Mouse (Mus musculus): ENCODE results near the gene Ttc17.

Gene Ttc17

GRCm38 (mm10) chr2:94289659-94290058, 116.8 kb downstream of the Ttc17 start:
- DNase-seq (ENCODE audit: low spot score) = no peak

DNA sequence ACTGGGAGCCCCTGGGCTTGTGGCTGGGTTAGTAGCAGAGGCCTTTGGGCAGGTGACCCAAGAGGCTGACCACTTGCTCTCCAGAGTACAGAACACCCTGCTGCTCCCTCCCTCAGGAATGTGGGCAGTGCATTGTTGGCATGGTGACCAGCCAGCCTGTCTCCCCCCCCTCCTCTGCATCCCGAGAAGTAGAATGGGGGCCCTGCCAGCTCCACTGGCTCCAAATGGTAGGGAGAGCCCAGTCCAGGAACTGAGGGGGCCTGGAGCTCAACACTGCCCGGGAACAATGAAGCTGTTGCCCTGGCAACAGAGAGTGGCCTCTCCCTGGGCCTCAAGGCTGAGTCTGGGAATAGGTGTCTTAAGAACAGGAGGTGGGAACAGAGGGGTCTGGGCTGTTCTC, 117.3 kb downstream of the Ttc17 start:
- DNase-seq (ENCODE audit: low spot score) = no peak

GRCm38 (mm10) chr2:94288086-94288485, 118.4 kb downstream of the Ttc17 start:
- DNase-seq (ENCODE audit: low spot score) = no peak

DNA sequence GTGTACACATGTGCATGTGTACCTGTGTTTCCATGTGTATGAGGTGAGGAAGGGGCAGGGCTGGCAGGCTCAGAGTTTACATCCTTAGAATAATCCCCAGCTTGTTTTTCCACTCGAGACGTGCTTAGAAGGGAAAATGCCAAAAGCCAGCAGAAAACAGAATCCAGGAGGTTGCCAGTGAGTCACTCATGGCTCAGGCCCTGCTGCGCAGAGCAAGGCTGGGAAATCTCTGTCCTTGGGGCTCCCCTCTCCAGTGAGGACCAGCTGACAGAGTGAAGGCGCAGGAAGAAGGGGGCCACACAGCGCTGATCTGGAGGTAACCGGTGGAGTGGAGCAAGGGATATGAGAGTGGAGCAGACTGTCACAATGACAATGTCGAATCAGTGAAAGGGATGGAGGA, 119.1 kb downstream of the Ttc17 start:
- no peak for DNase-seq (ENCODE audit: low spot score)

- DNase-seq (ENCODE audit: low spot score) = no peak
Observed at GRCm38 (mm10) chr2:94283526-94283925, 123.0 kb downstream of the Ttc17 start.

DNA sequence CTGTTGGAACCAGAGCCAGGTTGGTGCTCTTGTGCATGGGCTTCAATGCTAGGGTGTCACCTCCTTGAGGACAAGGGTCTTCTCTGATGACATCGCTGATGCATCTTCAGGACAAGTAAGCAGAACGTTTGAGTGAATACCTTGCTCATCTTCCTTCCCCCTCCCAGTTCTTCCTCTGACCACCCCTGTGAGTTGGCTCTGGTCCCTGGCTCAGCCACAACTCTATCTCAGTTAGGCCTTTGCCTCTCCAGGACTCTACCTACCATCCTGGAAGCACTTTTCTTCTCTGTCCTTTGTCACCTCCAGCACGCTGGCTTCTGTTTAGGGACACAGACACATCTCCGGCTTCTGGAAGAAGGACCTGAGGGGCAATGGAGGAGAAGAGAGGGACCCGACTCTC, 126.9 kb downstream of the Ttc17 start:
- DNase-seq (ENCODE audit: low spot score) = no peak

DNA sequence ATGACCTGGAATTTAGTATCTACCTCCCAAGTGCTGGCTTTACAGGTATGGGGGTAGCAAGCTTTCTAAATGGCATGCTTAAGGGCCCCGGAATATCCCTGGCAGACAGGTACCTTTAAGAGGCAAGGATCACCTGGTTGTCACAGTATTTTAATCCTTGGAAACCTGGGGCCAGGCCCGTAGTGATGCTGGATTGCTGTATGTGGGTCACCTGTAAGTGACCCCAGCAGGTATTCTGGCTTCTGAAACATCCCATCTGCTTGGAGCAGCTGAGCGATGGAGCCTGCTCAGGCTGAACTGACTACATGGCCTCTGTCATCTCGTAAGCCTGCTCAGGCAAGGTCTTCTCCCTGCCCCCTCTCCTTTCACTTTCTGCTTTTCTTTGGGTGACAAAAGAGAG, 130.4 kb downstream of the Ttc17 start:
- DNase-seq (ENCODE audit: low spot score) = no peak

GRCm38 (mm10) chr2:94275658-94276057, 130.8 kb downstream of the Ttc17 start:
- DNase-seq (ENCODE audit: low spot score) = no peak

DNA sequence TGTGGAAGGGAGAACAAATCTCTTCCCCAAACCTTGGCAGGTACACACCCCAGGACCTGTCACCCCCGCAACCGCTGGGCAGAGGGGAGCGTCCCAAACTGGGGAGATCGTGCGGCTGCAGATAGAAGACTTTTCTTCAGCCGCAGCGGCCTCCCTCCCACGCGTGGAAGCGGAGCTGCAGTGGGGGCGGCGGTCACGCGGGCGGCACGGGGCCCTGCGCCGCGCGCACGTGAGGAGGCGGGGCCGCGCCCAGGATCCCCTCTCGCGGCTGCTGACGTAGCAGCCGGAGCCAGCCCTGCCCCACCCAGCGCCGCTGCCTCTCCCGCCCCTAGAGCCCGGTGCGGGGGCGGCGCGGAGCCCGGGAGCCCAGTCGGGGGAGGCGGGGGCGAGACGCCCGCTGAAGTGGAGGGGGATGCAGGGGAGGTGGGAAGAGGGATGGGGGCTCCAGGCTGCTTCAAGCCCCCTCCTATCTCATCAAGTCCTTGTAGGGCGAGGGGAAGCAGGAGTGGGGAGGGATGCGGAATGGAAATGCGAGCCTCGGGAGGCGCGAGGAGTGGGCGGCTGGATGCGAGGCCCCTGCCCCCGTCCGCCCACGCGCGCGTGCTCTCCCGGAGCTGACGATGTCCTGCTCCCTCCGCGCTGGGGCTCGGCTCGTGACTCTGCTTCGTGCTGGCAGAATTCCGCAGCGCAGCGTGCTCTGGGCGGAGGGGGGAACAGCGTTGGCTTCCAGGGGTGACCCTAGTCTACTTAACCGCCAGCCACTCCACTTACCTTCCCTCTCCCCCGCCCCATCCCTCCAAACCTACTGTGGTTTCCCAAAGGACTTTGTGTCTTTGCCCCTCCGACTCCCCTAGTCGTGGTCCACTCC, 133.1 kb downstream of the Ttc17 start:
- DNase-seq (ENCODE audit: low spot score) = peak; percentile 81

GRCm38 (mm10) chr2:94271176-94271575, 135.3 kb downstream of the Ttc17 start:
- DNase-seq (ENCODE audit: low spot score) = no peak

GRCm38 (mm10) chr2:94268835-94269234, 137.7 kb downstream of the Ttc17 start:
- no peak for DNase-seq (ENCODE audit: low spot score)

DNA sequence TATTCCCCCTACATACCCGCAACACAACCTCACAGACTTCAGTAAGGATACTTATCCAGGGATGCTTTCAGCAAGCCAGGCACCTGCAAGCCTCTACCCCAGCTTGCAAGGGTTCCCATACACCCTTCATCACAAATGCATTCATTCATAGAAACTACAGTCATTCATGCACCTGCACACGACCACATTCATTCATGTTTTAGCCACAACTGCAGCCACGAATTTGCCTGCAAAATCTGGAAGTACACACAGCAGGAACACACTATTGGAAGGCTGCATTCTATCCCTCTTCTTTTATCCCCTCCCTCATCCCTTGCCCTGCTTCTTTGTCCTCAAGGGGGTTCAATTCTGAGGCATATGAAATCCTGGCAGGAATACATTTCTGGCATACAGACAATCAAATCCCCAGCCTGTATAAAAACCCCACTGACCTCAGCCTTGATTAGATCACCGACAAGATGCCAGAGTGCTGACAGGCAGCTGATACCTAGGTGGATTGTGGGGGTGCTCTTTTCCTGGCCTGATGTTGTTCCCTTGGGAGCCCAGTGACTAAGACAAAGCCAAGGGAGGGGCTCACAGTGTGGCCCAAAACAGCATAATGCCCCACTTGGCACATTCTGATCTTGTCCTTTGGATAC, 139.2 kb downstream of the Ttc17 start:
- DNase-seq (ENCODE audit: low spot score) = no peak

DNA sequence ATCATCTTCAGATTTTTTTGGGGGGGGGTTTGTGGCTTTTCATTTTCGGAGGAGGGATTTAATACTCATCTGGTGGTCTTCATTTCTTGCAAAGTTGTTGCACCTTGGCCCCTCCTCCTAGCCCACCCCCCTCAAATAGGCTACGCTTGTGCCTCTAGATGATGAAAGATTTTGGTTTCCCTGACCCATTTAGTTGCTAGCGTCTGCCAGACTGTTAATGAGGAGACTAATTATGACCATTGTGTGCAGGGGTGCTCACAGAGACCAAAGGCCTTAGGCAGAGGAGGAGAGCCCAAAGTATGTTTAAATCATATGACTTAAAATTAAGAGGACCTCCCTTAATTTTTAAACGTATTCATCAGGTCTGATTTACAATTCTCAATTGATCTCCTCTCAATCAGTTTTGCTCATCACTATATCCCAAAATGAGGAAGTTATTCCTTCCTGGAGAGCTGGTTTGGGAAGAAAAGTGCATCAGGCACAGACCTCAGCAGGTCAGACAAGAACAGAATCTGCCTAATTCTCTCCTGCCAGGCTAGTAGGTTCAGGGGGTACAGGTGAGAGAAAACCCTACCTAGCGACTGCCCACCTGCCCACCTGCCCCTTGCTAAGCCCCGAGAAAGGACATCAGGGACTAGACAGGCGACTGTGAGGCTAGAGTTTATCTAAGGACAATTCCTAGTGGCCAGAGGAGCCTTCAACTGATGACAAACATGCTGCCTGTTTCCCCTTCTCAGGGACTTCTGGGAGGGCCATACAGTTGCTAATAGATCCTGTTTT, 139.9 kb downstream of the Ttc17 start:
- DNase-seq (ENCODE audit: low spot score) = no peak

DNA sequence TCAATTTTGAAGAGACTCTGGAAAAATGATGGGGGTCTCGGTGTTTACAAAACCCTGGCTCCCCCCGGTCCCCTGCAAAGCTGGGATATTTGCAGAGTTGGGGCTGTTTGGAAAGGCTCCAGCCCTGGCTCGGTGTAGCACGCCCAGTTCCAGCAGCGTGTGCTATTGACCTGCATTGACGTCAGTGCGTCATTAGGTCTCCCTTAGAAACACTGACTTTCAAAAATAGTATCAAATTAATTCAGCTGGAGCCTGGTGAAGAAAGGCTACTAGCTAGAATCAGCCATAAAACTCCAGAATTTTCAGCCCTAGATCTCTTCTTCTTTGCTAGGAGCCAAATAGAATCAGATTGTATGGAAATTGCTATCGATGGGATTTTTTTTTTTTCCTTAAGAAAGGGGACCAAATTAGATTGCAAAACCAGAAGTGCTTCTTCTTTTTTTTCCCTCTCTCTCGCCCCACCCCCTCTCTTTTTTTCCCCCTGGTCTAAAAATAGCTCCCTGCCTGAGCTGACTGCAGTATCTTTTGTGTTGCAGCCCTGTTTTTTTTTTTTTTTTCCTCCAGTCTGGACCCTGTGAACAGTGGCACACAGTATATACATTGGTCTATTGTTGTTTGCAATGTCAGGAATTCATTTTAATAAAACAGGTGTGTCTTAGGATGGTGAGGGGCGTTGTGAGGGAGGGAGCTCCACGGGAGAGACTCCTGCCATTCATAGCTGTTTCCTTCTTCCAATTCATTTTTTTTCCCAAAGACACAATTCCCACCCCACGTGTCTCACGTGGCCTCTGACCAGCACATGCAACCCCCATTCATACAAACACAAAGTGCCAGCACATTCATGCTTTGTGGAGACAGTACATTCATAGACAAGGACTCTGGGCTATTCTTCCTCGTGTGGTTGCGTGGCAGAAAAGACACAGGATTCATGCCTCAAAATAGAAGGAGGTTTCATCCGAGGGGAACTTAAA, 141.0 kb downstream of the Ttc17 start:
- DNase-seq (ENCODE audit: low spot score) = peak; percentile 25

DNA sequence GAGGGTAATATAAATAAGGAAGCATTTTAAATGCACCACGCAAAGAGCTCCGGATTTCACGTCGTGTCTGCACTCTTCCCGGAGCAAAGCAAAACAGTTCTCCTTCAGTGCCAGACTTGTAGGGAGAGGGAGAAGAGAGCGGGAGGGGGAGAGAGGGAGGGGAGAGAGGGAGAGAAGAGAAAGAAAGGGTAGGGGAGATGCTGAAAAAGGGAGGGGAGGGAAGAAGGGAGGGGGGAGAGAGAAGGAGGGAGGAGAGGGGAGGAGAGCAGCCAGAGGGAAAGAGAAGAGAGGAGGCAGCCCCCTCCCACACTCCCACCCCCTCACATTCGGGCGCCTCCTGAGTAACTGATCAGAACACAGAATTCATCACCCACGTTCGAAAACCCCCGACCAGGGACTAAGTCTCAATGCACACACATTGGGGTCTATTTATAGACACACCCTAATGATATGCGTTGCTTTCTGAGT, 141.8 kb downstream of the Ttc17 start:
- DNase-seq (ENCODE audit: low spot score) = no peak

- DNase-seq (ENCODE audit: low spot score) = no peak
Observed at GRCm38 (mm10) chr2:94264006-94264405, 142.5 kb downstream of the Ttc17 start.

DNA sequence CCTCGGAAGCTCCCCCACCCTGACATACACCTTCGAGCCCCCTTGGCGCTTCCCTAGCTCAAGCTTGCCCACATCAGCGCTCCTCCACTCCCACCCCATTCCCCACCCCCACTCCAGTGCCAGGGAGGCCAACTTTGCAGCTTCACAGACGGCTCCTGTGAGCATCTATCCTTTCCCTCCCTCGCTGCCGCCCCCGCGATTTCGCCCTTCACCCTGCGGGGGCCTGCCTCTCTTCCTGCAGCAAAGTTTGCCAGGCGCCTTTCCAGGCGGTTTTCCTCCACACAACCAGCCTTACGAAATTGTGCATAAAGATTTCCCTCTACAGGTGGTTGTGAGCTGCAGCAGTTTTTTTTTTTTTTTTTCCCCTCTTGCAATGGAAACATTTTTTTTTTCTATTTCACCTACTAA, 143.0 kb downstream of the Ttc17 start:
- DNase-seq (ENCODE audit: low spot score) = peak; percentile 83

- no peak for DNase-seq (ENCODE audit: low spot score)
Observed at GRCm38 (mm10) chr2:94262917-94263529, 143.5 kb downstream of the Ttc17 start.

GRCm38 (mm10) chr2:94254102-94254501, 152.4 kb downstream of the Ttc17 start:
- no peak for DNase-seq (ENCODE audit: low spot score)

All from testis, postnatal 14 days (tissue).